Mouse (Mus musculus): ENCODE results near the gene Mob3b. TPM values are rescaled to one million over a fixed set of nuclear protein-coding genes. Genes with fewer than 3 reads are reported as not detected.
A peak's percentile ranks its signal among the peaks of the same experiment; 100 is the strongest.

Mob3b gene
- polyA plus RNA-seq, 1 experiment from 2014 or later: 4.6 TPM

GRCm38 (mm10) chr4:34984377-34984776 lies 172.9 kb downstream of the Mob3b start:
- Histone ChIP-seq H3K36me3 (ENCODE audit: control insufficient read depth, insufficient read depth, low read length) (no peaks in the 10 kb centered on the region), H3K27ac (ENCODE audit: low read depth, low read length) (no peak overlapping the region), H3K4me1 (ENCODE audit: control insufficient read depth, insufficient read depth, low read length) (peaks cover 10% of the 10 kb centered on the region), H3K4me3 (ENCODE audit: low read depth, low read length) (no peak overlapping the region), H3K27me3 (replicated peaks; ENCODE audit: control insufficient read depth, insufficient read depth, low read length) (no peaks in the 10 kb centered on the region), H3K9ac (ENCODE audit: low read length) (no peak overlapping the region), H3K4me2 (ENCODE audit: low read length) (no peak overlapping the region), H3K9me3 (replicated peaks; ENCODE audit: control insufficient read depth, low read length) (no peaks in the 10 kb centered on the region)
- WGBS: 94% methylated on average over 4 of the region's 4 CpGs
- no peak for ATAC-seq
- no peak for DNase-seq (ENCODE audit: low spot score)

- Histone ChIP-seq H3K9ac (ENCODE audit: low read length) (no peak overlapping the region), H3K9me3 (replicated peaks; ENCODE audit: control insufficient read depth, low read length) (no peaks in the 10 kb centered on the region), H3K4me2 (ENCODE audit: low read length) (no peak overlapping the region), H3K4me1 (ENCODE audit: control insufficient read depth, insufficient read depth, low read length) (peaks cover 10% of the 10 kb centered on the region), H3K27ac (ENCODE audit: low read depth, low read length) (no peak overlapping the region), H3K36me3 (ENCODE audit: control insufficient read depth, insufficient read depth, low read length) (no peaks in the 10 kb centered on the region), H3K27me3 (replicated peaks; ENCODE audit: control insufficient read depth, insufficient read depth, low read length) (no peaks in the 10 kb centered on the region), H3K4me3 (ENCODE audit: low read depth, low read length) (no peak overlapping the region)
- WGBS: 88% methylated on average over 6 of the region's 6 CpGs
- DNase-seq (ENCODE audit: low spot score): no peak
- ATAC-seq: no peak
Observed at GRCm38 (mm10) chr4:34983511-34983910, 173.8 kb downstream of the Mob3b start.

- no peak overlapping the region for H3K4me3 ChIP-seq (ENCODE audit: low read depth, low read length)
- no peak overlapping the region for H3K4me2 ChIP-seq (ENCODE audit: low read length)
- ATAC-seq (peak; percentile 46), DNase-seq (ENCODE audit: low spot score) (peak; percentile 34)
- H3K4me1 ChIP-seq (ENCODE audit: control insufficient read depth, insufficient read depth, low read length): peaks cover 10% of the 10 kb centered on the region
- no peaks in the 10 kb centered on the region for H3K9me3 ChIP-seq (replicated peaks; ENCODE audit: control insufficient read depth, low read length)
- H3K36me3 ChIP-seq (ENCODE audit: control insufficient read depth, insufficient read depth, low read length): no peaks in the 10 kb centered on the region
- no peak overlapping the region for H3K27ac ChIP-seq (ENCODE audit: low read depth, low read length)
- WGBS: 63% methylated on average over 8 of the region's 8 CpGs
- no peak overlapping the region for H3K9ac ChIP-seq (ENCODE audit: low read length)
- no peaks in the 10 kb centered on the region for H3K27me3 ChIP-seq (replicated peaks; ENCODE audit: control insufficient read depth, insufficient read depth, low read length)
Observed at GRCm38 (mm10) chr4:34981301-34982172, 175.7 kb downstream of the Mob3b start.

GRCm38 (mm10) chr4:34980461-34981039 lies 176.7 kb downstream of the Mob3b start:
- Histone ChIP-seq H3K9me3 (replicated peaks; ENCODE audit: control insufficient read depth, low read length) (no peaks in the 10 kb centered on the region), H3K27ac (ENCODE audit: low read depth, low read length) (peak overlapping the region; percentile 9; the same call in 1 of the 2 replicates), H3K4me1 (ENCODE audit: control insufficient read depth, insufficient read depth, low read length) (peaks cover 10% of the 10 kb centered on the region), H3K36me3 (ENCODE audit: control insufficient read depth, insufficient read depth, low read length) (no peaks in the 10 kb centered on the region), H3K9ac (ENCODE audit: low read length) (no peak overlapping the region), H3K27me3 (replicated peaks; ENCODE audit: control insufficient read depth, insufficient read depth, low read length) (no peaks in the 10 kb centered on the region), H3K4me3 (ENCODE audit: low read depth, low read length) (no peak overlapping the region), H3K4me2 (ENCODE audit: low read length) (no peak overlapping the region)
- DNase-seq (ENCODE audit: low spot score) (peak; percentile 48), ATAC-seq (peak; percentile 22; the same call in 1 of the 2 replicates)
- 47% methylated on average over 8 of the region's 8 CpGs for WGBS

GRCm38 (mm10) chr4:34976916-34977702 lies 180.2 kb downstream of the Mob3b start:
- H3K4me1 ChIP-seq (ENCODE audit: control insufficient read depth, insufficient read depth, low read length): peaks cover 10% of the 10 kb centered on the region
- H3K4me3 ChIP-seq (ENCODE audit: low read depth, low read length): no peak overlapping the region
- H3K9ac ChIP-seq (ENCODE audit: low read length): no peak overlapping the region
- H3K36me3 ChIP-seq (ENCODE audit: control insufficient read depth, insufficient read depth, low read length): no peaks in the 10 kb centered on the region
- H3K27ac ChIP-seq (ENCODE audit: low read depth, low read length): no peak overlapping the region
- ATAC-seq (no peak), DNase-seq (ENCODE audit: low spot score) (no peak)
- H3K9me3 ChIP-seq (replicated peaks; ENCODE audit: control insufficient read depth, low read length): no peaks in the 10 kb centered on the region
- H3K4me2 ChIP-seq (ENCODE audit: low read length): no peak overlapping the region
- no peaks in the 10 kb centered on the region for H3K27me3 ChIP-seq (replicated peaks; ENCODE audit: control insufficient read depth, insufficient read depth, low read length)
- 90% methylated on average over 4 of the region's 4 CpGs for WGBS

GRCm38 (mm10) chr4:34976331-34976778 lies 180.9 kb downstream of the Mob3b start:
- Histone ChIP-seq H3K9ac (ENCODE audit: low read length) (no peak overlapping the region), H3K4me1 (ENCODE audit: control insufficient read depth, insufficient read depth, low read length) (peaks cover 5% of the 10 kb centered on the region), H3K36me3 (ENCODE audit: control insufficient read depth, insufficient read depth, low read length) (no peaks in the 10 kb centered on the region), H3K4me2 (ENCODE audit: low read length) (no peak overlapping the region), H3K27me3 (replicated peaks; ENCODE audit: control insufficient read depth, insufficient read depth, low read length) (no peaks in the 10 kb centered on the region), H3K9me3 (replicated peaks; ENCODE audit: control insufficient read depth, low read length) (no peaks in the 10 kb centered on the region), H3K27ac (ENCODE audit: low read depth, low read length) (no peak overlapping the region), H3K4me3 (ENCODE audit: low read depth, low read length) (no peak overlapping the region)
- 88% methylated on average over 13 of the region's 13 CpGs for WGBS
- ATAC-seq (peak; percentile 71; the same call in 1 of the 2 replicates), DNase-seq (ENCODE audit: low spot score) (peak; percentile 61)

- 95% methylated on average over 5 of the region's 5 CpGs for WGBS
- no peak overlapping the region for H3K4me3 ChIP-seq (ENCODE audit: low read depth, low read length)
Observed at GRCm38 (mm10) chr4:34974795-34975194, 182.5 kb downstream of the Mob3b start.

GRCm38 (mm10) chr4:34967541-34967940 lies 189.7 kb downstream of the Mob3b start:
- H3K27me3 ChIP-seq (replicated peaks; ENCODE audit: control insufficient read depth, insufficient read depth, low read length): no peaks in the 10 kb centered on the region

More at GRCm38 (mm10) chr4:34974795-34975194, 182.5 kb downstream of the Mob3b start:
- H3K36me3 ChIP-seq (ENCODE audit: control insufficient read depth, insufficient read depth, low read length): no peaks in the 10 kb centered on the region
- no peaks in the 10 kb centered on the region for H3K4me1 ChIP-seq (ENCODE audit: control insufficient read depth, insufficient read depth, low read length)
- H3K27me3 ChIP-seq (replicated peaks; ENCODE audit: control insufficient read depth, insufficient read depth, low read length): no peaks in the 10 kb centered on the region
- no peak overlapping the region for H3K27ac ChIP-seq (ENCODE audit: low read depth, low read length)
- H3K4me2 ChIP-seq (ENCODE audit: low read length): no peak overlapping the region
- DNase-seq (ENCODE audit: low spot score): no peak
- no peaks in the 10 kb centered on the region for H3K9me3 ChIP-seq (replicated peaks; ENCODE audit: control insufficient read depth, low read length)
- H3K9ac ChIP-seq (ENCODE audit: low read length): no peak overlapping the region
- no peak for ATAC-seq

More at GRCm38 (mm10) chr4:34967541-34967940, 189.7 kb downstream of the Mob3b start:
- H3K9ac ChIP-seq (ENCODE audit: low read length): no peak overlapping the region
- no peaks in the 10 kb centered on the region for H3K9me3 ChIP-seq (replicated peaks; ENCODE audit: control insufficient read depth, low read length)
- no peak overlapping the region for H3K27ac ChIP-seq (ENCODE audit: low read depth, low read length)
- no peak overlapping the region for H3K4me3 ChIP-seq (ENCODE audit: low read depth, low read length)
- 86% methylated on average over 6 of the region's 6 CpGs for WGBS
- ATAC-seq (no peak), DNase-seq (ENCODE audit: low spot score) (no peak)
- H3K36me3 ChIP-seq (ENCODE audit: control insufficient read depth, insufficient read depth, low read length): no peaks in the 10 kb centered on the region
- H3K4me1 ChIP-seq (ENCODE audit: control insufficient read depth, insufficient read depth, low read length): no peaks in the 10 kb centered on the region
- no peak overlapping the region for H3K4me2 ChIP-seq (ENCODE audit: low read length)
